Mouse (Mus musculus): Measurements from ENCODE around the gene Med19.
A peak's percentile ranks its signal among the peaks of the same experiment; 100 is the strongest.
"Not testable (repeated sequence)": the region's sequence is repeated elsewhere in the genome, so short reads cannot be mapped to it uniquely, and the experiment has no call there.

Med19 gene

DNA sequence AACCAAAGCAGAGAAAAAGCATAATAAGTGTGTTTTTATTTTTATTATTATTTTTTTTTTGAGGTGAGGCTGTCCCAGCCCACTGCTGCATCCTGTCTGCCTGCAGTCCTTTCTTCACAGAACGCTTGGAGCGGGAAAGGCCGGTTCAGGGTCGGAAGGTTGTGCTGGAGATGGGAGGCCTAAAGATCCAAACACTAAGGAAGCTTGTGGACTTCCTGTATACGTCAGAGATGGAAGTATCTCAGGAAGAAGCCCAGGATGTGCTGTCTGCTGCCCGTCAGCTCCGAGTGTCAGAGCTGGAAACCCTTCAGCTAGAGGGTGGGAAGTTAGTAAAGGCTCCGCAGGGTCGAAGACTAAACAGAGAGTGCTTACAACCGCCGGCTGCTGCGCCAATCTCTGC lies 12.1 kb upstream of the Med19 start:
- DNase-seq (ENCODE audit: low spot score in 2 of 2), result no peak

- peak in 1 of 2 experiments; percentile 10 for DNase-seq (ENCODE audit: low spot score in 2 of 2)
These were observed 8.2 kb upstream of the Med19 start for GRCm38 (mm10) chr2:84669828-84670568.

DNA sequence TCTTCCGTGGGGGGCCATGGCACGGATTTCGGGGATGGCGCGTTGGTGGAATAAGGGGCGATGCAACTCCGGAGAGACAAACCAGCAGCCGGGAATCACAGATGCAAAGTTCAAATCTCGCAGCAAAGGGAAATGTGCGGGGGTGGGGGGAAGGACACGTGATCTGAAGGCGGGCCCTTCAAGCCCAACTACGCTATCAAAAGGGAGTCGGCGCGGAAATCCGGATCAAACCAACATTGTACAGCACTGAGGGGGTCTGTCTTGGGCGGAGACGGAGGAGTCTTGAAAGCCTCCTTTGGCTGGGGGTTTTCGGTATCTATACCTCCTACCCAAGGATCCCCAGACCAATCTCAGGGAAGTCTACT lies 7.7 kb upstream of the Med19 start, which contains the start of gene Selenoh:
Gene Selenoh, minus strand, starts transcription at position 202 of the 365 bp plus-strand sequence.
- peak; percentile 63 to 79 for DNase-seq (ENCODE audit: low spot score in 2 of 2)

GRCm38 (mm10) chr2:84671535-84671934 lies 6.7 kb upstream of the Med19 start:
- not testable (repeated sequence) for DNase-seq (ENCODE audit: low spot score in 2 of 2)

GRCm38 (mm10) chr2:84677270-84677967 lies 783 bp upstream of the Med19 start:
- DNase-seq (ENCODE audit: low spot score in 2 of 2), result no peak

GRCm38 (mm10) chr2:84679016-84679415 lies 814 bp downstream of the Med19 start, which contains the start of gene Tmx2:
Gene Tmx2, minus strand, starts transcription at chr2:84679140.
- no peak for DNase-seq (ENCODE audit: low spot score in 2 of 2)

- DNase-seq (ENCODE audit: low spot score in 2 of 2), result no peak
These were observed 4.5 kb downstream of the Med19 start for GRCm38 (mm10) chr2:84682605-84683183.

- DNase-seq (ENCODE audit: low spot score in 2 of 2), result no peak
These were observed 10.1 kb downstream of the Med19 start for GRCm38 (mm10) chr2:84688080-84688844.

DNA sequence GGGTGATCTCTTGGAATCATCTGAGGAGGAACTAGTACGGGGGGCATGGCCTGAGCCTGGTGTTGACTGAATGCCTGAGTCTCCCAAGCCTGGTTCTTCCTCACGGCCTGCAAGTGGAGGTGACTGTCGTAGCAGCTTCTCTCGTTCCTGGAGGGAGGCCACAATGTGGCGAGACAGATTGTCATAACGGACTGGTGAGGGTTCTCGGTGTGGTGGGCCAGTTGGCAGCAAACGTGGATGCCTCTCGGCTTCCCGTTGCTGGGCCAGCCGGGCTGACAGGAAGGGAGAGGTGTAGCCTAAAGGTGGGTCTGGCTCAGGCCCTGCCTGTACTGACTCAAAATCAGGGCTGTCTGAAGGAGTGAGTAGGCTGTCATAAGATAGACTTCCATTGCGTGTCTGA lies 11.8 kb downstream of the Med19 start:
- DNase-seq (ENCODE audit: low spot score in 2 of 2), result no peak

DNA sequence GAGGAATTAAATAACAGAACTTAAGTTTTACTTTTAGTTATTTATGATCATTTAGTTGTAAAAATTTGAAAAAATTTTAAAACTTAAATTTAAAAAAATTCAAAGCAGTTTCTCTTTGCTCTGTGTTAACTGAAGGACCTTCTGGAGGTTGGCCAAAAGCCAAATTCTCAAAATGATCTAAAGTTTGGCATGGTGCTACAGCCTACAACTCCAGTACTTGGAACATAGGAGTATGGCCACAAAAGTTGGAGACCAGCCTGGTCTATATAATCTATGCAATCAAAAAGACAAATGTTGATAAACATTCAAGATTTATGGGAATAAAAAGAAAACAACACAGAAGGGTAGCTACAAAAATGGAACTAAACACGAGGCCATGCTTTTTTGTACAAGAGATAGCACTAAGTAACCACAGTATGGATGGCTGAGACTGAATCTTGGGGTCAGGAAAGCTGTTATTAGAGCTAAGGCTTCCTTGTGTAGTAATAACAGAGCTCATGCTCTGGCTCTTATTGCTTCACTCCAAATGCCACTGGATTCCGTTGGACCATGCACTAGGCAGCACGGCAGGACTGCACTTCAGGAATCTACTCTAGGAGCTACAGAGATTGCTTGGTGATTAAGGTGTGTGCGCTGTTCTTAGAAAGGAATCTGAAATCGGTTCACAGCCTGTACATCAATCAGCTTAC lies 16.9 kb downstream of the Med19 start:
- no peak for DNase-seq (ENCODE audit: low spot score in 2 of 2)

GRCm38 (mm10) chr2:84703497-84703896 lies 25.3 kb downstream of the Med19 start:
- DNase-seq (ENCODE audit: low spot score in 2 of 2), result no peak

DNA sequence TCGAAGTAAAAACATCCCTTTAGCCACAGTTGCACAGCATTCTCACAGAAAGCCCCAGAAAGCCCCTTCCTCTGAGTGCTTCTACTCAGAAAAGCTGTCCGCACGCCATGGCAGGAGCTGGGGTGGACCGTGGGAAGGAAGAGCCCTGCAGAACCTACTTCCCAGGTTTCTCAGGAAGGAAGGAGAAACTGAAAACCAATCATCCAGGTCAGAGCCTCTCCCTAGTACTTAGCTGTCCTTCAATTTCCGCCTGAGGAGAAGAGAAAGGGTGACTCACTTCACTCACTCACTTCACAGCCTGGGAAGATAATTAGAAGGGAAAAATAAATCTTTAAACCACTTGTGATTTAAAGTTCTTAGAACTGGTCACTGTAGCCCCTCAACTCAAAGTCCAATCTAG lies 26.1 kb downstream of the Med19 start:
- DNase-seq (ENCODE audit: low spot score in 2 of 2), result no peak

DNA sequence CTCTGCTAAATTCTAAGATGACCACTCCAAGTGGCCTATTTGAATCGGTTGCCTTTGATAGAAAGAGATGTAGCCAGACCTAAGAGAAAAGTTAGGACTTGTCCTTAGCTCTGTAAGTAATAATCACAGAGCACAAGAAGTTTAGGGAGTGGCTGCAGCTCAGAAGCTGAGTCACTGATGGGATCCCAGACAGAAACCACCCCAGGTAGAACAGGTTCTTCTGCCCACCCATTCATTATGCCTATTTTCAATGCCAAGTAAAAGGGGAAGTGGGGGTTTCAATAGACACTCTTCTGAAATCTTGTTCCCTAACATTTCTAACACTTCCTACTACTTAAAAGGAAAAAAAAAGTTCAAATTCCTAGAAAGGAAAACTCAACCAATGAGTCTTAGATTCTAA lies 27.1 kb downstream of the Med19 start:
- DNase-seq (ENCODE audit: low spot score in 2 of 2), result peak in 1 of 2 experiments; percentile 35

DNA sequence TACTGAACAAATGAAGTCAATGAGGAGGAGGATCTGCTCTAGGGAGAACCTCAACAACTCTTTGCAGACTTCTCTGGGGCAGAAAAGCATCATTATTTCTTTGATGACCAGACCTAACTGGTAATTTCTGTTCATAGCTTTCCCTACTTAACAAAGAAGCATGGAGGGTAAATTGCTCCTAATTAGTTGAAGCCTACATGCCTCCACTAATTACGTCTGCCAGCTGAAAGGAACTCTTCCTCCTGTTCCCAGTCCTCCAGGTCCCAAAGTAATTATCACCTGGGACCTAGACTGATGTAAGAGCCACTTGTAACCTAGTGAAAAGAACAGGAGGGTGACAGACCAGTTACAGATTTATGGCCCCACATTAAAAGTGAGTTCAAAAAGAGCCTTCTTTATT lies 29.3 kb downstream of the Med19 start:
- DNase-seq (ENCODE audit: low spot score in 2 of 2), result no peak

DNA sequence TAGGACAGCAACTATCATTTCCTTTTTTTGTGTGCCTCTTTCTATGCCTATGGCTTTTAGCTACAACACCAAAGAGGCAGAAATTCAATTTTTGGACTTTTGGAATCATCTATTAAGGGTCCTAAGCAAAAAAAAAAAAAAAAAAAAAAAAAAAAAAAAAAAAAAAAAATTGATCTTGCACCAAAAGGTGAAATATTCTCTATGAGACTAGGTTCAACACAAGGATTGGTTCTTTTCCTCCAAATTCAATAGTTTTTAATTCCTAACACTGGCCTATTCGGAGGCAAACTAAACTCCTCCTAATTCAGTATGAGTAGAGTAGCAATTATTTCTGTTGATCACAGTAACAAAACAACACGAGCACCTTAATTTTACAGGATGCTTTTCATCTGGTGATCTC lies 33.7 kb downstream of the Med19 start:
- DNase-seq (ENCODE audit: low spot score in 2 of 2), result no peak

GRCm38 (mm10) chr2:84714422-84714810 lies 36.2 kb downstream of the Med19 start:
- DNase-seq (ENCODE audit: low spot score in 2 of 2), result no peak

- peak; percentile 98 for DNase-seq (ENCODE audit: low spot score in 2 of 2)
These were observed 36.8 kb downstream of the Med19 start, which contains the start of gene Zdhhc5 for GRCm38 (mm10) chr2:84714811-84715561. Gene Zdhhc5, minus strand, starts transcription at chr2:84715180.

GRCm38 (mm10) chr2:84715562-84716361 lies 37.6 kb downstream of the Med19 start:
- DNase-seq (ENCODE audit: low spot score in 2 of 2), result peak in 1 of 2 experiments; percentile 62

- no peak for DNase-seq (ENCODE audit: low spot score in 2 of 2)
These were observed 38.5 kb downstream of the Med19 start for GRCm38 (mm10) chr2:84716423-84717355.

Data from urinary bladder, postnatal 36 days (tissue).